8 mouse cellular contexts compared by ENCODE assay signal in genomic region chr5:25654578-25654987, GRCm38 (mm10). TPM values are rescaled to one million over a fixed set of nuclear protein-coding genes. Genes with fewer than 3 reads are reported as not detected.
A peak's percentile ranks its signal among the peaks of the same experiment; 100 is the strongest.
DNase-seq lines count a peak whose midpoint lies in the region; ATAC-seq and TF ChIP-seq lines count a peak whose summit lies in the region.

No protein-coding gene starts in this region.

- no peak overlapping the region for H3K9ac ChIP-seq in limb, embryonic 15.5 days

- intact Hi-C loops in left cerebral cortex, postnatal 36 days (cut with DNase I), result no loop called here

- H3K4me1 ChIP-seq in testis, adult 2 months (ENCODE audit: control insufficient read depth, insufficient read depth, low read length), result peaks cover 9% of the 10 kb centered on the region
- H3K4me1 ChIP-seq in limb, embryonic 15.5 days, result peaks cover 5% of the 10 kb centered on the region; the same call in 1 of the 2 replicates

- TF ChIP-seq POLR2A in testis, adult 2 months (IDR thresholded peaks at IDR 0.05; ENCODE audit: control insufficient read depth, low read depth, low read length), result no peak

- no peaks in the 10 kb centered on the region for H3K9me3 ChIP-seq in limb, embryonic 15.5 days

- no peaks in the 10 kb centered on the region for H3K36me3 ChIP-seq in testis, adult 2 months (ENCODE audit: control insufficient read depth, insufficient read depth, low read length)
- no peaks in the 10 kb centered on the region for H3K36me3 ChIP-seq in limb, embryonic 15.5 days

- peak; percentile 41; the same call in 1 of the 2 replicates for ATAC-seq in frontal cortex, adult (ENCODE audit: low TSS enrichment)
- ATAC-seq in limb, embryonic 15.5 days (ENCODE audit: insufficient number of reproducible peaks, low FRiP score, low TSS enrichment, low read depth), result no peak
- ATAC-seq in monocyte, adult 5-6 weeks (replicated peaks; ENCODE audit: insufficient number of reproducible peaks, low FRiP score, low TSS enrichment, poor library complexity, severe bottlenecking), result no peak

- H3K27me3 ChIP-seq in testis, adult 2 months (ENCODE audit: control insufficient read depth, insufficient read depth, low read length), result no peaks in the 10 kb centered on the region
- H3K27me3 ChIP-seq in limb, embryonic 15.5 days, result no peaks in the 10 kb centered on the region

- H3K4me3 ChIP-seq in testis, adult 2 months (ENCODE audit: control insufficient read depth, low read depth, low read length), result peak overlapping the region; percentile 42
- peak overlapping the region; percentile 12; the same call in 1 of the 2 replicates for H3K4me3 ChIP-seq in limb, embryonic 15.5 days

- DNase-seq in frontal cortex, postnatal 36 days (ENCODE audit: low spot score in 2 of 2), result no peak
- no peak for DNase-seq in testis, postnatal 10 days (ENCODE audit: low spot score)
- peak; percentile 15 for DNase-seq in testis, postnatal 14 days (ENCODE audit: low spot score)
- DNase-seq in left cerebral cortex, postnatal 36 days (ENCODE audit: low spot score in 2 of 2), result no peak

- H3K27ac ChIP-seq in testis, adult 2 months (ENCODE audit: control insufficient read depth, insufficient read depth, low read depth, low read length), result no peak overlapping the region
- no peak overlapping the region for H3K27ac ChIP-seq in limb, embryonic 15.5 days

- WGBS in limb, embryonic 15.5 days, result 14% methylated on average over 14 of the region's 14 CpGs

- H3K4me2 ChIP-seq in limb, embryonic 15.5 days, result peak overlapping the region; percentile 20; the same call in 1 of the 2 replicates

- no peak for TF ChIP-seq CTCF in testis, adult 2 months (IDR thresholded peaks at IDR 0.05; ENCODE audit: control insufficient read depth, insufficient read depth, insufficient replicate concordance, low read depth, low read length)

RNA-seq across cellular contexts. Expression of gene Xrcc2, which starts 51.0 kb away (rescaled TPM):
- polyA plus RNA-seq in testis, adult 2 months (2012; rRNA removed), result 16.2 and 17.7 TPM in 2 replicates
- polyA plus RNA-seq in limb, embryonic 15.5 days (2015; fragmentation: Nextera tagmentation; extraction: Ambion mirVana), result 6.5 and 7.0 TPM in 2 replicates
- 9.1 to 17.6 TPM (median 11.4 TPM) in 3 replicates for total RNA-seq in monocyte, adult 5-6 weeks (2017)
- total RNA-seq in left cerebral cortex, postnatal 36 days (2021), result 1 to 10 TPM; 5.0 to 5.9 TPM
